Mouse (Mus musculus) lung, embryonic 16.5 days (tissue): ENCODE measurements at regions not wholly inside any gene's neighbourhood (a gene's known extent, or its start where the extent isn't known, plus 50 kb on each side); places are given as distances from the start of the nearest gene placed in this dataset.

ENCODE experiments used
- ATAC-seq: fragments of 200-750 bp; cut with Nextera tagmentation; 2 replicates; pipeline ENCODE4 v1.8.0; 2017; ENCODE audit warnings: low read depth, mild to moderate bottlenecking, moderate library complexity
- H3K27ac ChIP-seq: fragments of 300-500 bp; sonication (generic); 2 replicates; pipeline ENCODE4 v1.5.1; 2014; ENCODE audit warnings: mild to moderate bottlenecking, control low read depth, low read length
- H3K27me3 ChIP-seq: fragments of 300-500 bp; sonication (generic); 2 replicates; pipeline ENCODE4 v1.6.1; 2014; ENCODE audit warnings: low read depth, low read length, mixed read lengths; ENCODE audit not compliant: control insufficient read depth, insufficient read depth
- H3K36me3 ChIP-seq: fragments of 300-500 bp; sonication (generic); 2 replicates; pipeline ENCODE4 v1.6.1; 2014; ENCODE audit warnings: low read length; ENCODE audit not compliant: control insufficient read depth, insufficient read depth
- H3K4me1 ChIP-seq: fragments of 300-500 bp; sonication (generic); replicated peaks from 2 replicates; pipeline ENCODE4 v1.6.1; 2014; ENCODE audit warnings: low read length, mixed read lengths; ENCODE audit not compliant: control insufficient read depth, insufficient read depth
- H3K4me2 ChIP-seq: fragments of 300-500 bp; sonication (generic); 2 replicates; pipeline ENCODE4 v1.6.1; 2014; ENCODE audit warnings: low read depth, low read length, control low read depth
- H3K4me3 ChIP-seq: fragments of 300-500 bp; sonication (generic); 2 replicates; pipeline ENCODE4 v1.5.1; 2014; ENCODE audit warnings: mild to moderate bottlenecking, low read length, control low read depth
- H3K9ac ChIP-seq: fragments of 300-500 bp; sonication (generic); 2 replicates; pipeline ENCODE4 v1.6.1; 2014; ENCODE audit warnings: low read length, control low read depth
- H3K9me3 ChIP-seq: fragments of 300-500 bp; sonication (generic); 2 replicates; pipeline ENCODE4 v1.6.1; 2016; ENCODE audit warnings: low read length; ENCODE audit not compliant: control insufficient read depth
- WGBS: fragments of 180-500 bp; shearing (Covaris S2); extraction: QIAGEN DNeasy Blood & Tissue Kit; methylation state at CpG from one replicate; pipeline ENCODE4 v1.1.7; 2014; 5-methylcytosine and 5-hydroxymethylcytosine counted together

DNA sequence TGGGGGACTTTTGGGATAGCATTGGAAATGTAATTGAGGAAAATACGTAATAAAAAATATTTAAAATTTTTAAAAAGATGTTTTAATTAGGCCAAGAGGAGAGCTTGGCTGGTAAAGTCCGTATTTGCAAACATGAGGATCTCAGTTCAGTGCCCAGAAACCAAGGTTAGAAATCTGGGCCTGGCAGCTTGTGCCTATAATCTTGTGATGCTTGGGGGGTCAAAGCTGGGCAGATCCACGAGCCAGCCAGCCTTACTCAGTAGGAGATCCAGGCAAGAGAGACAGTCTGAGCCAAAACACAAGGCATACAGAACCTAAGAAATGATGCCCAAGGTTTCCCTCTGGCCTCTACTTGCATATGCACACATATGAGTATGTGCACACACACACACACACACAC is 54.1 kb upstream of the Cxadr start:
- WGBS, result 83% methylated on average over 3 of the region's 3 CpGs
- H3K27me3 ChIP-seq, result no peaks in the 10 kb centered on the region
- H3K9ac ChIP-seq, result no peak overlapping the region
- no peak overlapping the region for H3K4me2 ChIP-seq
- no peak overlapping the region for H3K4me3 ChIP-seq
- H3K27ac ChIP-seq, result no peak overlapping the region
- ATAC-seq, result no peak
- H3K4me1 ChIP-seq, result peaks cover 10% of the 10 kb centered on the region; the same call in 1 of the 2 replicates
- H3K36me3 ChIP-seq, result no peaks in the 10 kb centered on the region
- no peaks in the 10 kb centered on the region for H3K9me3 ChIP-seq

DNA sequence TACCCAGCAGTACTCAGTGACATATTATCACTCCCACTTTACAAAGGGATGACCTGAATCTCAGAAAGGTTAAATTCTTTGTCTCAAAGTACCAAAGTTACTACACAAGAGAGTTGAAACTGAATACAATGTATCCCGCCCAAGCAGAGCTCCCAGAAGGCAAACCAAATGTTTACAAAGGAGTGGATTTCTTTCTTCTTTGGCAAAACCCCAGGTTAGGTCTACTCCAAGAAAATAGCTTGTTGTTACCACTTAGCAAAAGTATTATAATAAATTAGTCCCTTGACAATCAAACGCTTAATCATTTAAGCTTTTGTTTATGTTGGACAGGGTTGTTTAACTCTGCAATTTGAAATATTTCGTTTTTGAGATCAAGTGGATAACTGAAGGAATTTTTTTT is 58.6 kb upstream of the Cxadr start:
- Histone ChIP-seq H3K4me1 (peaks cover 4% of the 10 kb centered on the region; the same call in 1 of the 2 replicates), H3K27me3 (no peaks in the 10 kb centered on the region), H3K4me2 (no peak overlapping the region), H3K9ac (no peak overlapping the region), H3K36me3 (no peaks in the 10 kb centered on the region), H3K27ac (no peak overlapping the region), H3K9me3 (no peaks in the 10 kb centered on the region), H3K4me3 (no peak overlapping the region)
- WGBS, result 21% methylated on average over 3 of the region's 3 CpGs
- no peak for ATAC-seq

DNA sequence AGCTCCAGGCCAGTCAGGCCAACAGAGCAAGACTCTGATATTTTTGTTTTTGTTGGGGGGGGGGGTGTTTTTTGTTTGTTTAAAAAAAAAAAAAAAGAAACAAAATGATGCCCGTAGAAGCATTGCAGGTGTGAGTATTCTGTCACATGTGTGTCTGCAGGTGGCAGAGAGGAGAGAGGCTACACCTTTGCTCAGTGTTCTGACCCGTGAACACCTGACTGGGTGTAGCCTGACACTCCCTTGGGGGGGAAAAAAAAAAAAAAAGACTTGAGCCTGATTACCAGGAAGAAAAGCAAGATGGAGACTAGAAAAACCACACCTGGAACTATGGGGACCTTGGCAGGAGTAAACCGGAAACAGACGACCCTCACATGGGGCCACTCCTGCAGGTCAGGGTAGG is 61.1 kb upstream of the Cxadr start:
- H3K9ac ChIP-seq, result no peak overlapping the region
- H3K4me3 ChIP-seq, result no peak overlapping the region
- no peak overlapping the region for H3K27ac ChIP-seq
- H3K4me1 ChIP-seq, result peaks cover 9% of the 10 kb centered on the region; the same call in 1 of the 2 replicates
- H3K9me3 ChIP-seq, result no peaks in the 10 kb centered on the region
- H3K36me3 ChIP-seq, result no peaks in the 10 kb centered on the region
- no peak for ATAC-seq
- 78% methylated on average over 4 of the region's 4 CpGs for WGBS
- no peaks in the 10 kb centered on the region; the same call in 1 of the 2 replicates for H3K27me3 ChIP-seq
- no peak overlapping the region for H3K4me2 ChIP-seq

DNA sequence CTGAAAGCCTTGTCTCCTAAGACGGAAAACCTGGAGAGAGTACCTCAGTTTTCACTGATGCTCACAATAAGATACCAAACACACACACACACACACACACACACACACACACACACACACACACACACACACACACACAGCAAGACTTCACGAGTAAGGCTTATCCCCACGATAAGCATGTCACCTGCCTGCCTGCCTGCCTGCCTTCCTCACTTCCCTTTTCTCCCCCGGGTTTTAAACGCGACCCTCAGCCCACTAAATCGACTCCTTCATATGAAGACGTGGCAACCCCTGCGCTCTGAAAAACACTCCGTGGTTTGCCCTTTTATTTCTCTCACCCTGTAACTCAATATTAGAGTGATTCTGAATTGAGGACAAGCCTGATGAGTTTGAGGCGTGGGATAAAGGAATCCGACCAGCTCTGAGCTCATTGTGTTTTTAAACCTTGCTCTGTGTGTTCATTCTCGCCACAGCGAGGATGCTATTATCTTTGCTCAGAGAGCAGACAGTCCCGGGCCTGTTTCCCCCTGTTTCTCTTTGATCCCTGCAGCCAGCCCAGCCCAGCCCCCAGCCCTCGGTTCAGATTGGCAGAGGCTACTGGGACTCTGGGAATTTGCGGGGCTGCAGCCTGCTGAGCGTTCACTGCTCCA is 63.1 kb upstream of the Cxadr start:
- peak overlapping the region; percentile 78 for H3K4me2 ChIP-seq
- WGBS, result under 1% methylated on average over 18 of the region's 18 CpGs
- H3K36me3 ChIP-seq, result no peaks in the 10 kb centered on the region
- H3K27ac ChIP-seq, result no peak overlapping the region
- no peaks in the 10 kb centered on the region for H3K9me3 ChIP-seq
- H3K9ac ChIP-seq, result peak overlapping the region; percentile 45; the same call in 1 of the 2 replicates
- no peaks in the 10 kb centered on the region; the same call in 1 of the 2 replicates for H3K27me3 ChIP-seq
- ATAC-seq, result 0 out of 2 replicates have a peak, but pooled peaks have one; percentile 37
- peaks cover 9% of the 10 kb centered on the region; the same call in 1 of the 2 replicates for H3K4me1 ChIP-seq
- peak overlapping the region; percentile 45 for H3K4me3 ChIP-seq

DNA sequence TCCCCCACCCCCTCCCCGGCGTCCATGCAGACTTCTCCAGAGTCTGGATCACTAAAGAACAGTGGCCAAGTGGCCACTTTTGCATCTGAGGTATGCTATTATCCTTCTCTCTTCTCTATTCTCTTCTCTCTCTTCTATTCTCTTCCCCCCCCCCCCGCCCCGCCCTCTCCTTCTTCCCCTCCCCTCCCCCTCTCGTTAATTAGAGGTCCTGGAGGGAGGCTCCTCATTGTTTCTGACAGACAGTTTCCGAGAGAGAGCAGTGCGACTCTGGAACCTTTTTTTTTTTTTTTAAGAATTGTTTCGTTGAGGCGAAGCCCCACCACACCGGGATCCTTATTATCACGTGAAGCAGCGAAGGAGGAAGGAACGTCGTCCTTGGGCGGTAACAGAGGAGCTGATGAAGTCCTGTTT is 63.6 kb upstream of the Cxadr start:
- Histone ChIP-seq H3K4me1 (peaks cover 9% of the 10 kb centered on the region; the same call in 1 of the 2 replicates), H3K9ac (peak overlapping the region; percentile 41), H3K4me2 (peak overlapping the region; percentile 78), H3K9me3 (no peaks in the 10 kb centered on the region), H3K27me3 (no peaks in the 10 kb centered on the region; the same call in 1 of the 2 replicates), H3K27ac (no peak overlapping the region), H3K36me3 (no peaks in the 10 kb centered on the region), H3K4me3 (peak overlapping the region; percentile 45)
- WGBS, result 0% methylated on average over 13 of the region's 15 CpGs
- peak; percentile 59 for ATAC-seq

DNA sequence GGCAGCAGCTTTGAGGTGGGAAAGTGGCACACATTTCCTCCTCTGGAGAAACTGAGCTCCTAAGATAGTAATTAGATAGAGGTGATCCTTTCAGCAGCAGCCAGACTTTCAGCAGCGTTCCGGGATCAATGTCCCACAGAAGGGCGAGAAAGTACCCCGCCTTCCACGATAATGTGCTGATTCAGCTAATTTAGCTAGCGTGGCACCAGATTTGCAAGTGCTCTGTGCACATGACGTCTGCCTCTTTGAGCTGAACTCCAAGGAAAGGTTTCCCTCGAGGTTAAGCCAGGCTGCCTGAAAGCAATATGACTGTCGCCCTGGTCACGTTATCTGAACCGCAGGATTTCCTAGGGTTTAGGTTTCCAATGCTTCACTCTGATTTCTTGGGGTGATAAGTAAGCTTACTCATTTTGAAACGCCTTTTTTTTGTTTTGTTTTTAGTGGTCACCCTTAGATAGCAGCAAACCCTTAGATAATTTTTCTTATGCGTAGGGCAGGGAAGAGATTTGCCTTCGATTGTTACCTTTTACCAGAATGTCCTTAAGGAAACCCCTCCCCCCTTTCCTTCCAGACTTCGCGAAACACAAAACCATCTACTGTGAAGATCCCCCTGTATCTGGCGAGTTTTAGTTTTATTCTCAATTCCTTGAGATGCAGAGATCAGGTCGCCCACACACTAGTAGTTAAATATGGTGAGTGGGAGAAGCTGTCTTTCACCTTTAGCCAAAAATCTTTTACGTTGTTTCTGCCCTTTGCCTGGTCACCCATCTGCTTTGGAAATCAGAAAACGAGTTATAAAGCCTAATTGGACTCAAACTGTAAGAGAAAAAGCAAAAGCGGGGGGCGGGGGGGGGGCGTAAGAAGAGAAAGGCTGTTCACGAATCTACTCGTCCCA is 64.3 kb upstream of the Cxadr start:
- WGBS, result 6% methylated on average over 25 of the region's 25 CpGs

DNA sequence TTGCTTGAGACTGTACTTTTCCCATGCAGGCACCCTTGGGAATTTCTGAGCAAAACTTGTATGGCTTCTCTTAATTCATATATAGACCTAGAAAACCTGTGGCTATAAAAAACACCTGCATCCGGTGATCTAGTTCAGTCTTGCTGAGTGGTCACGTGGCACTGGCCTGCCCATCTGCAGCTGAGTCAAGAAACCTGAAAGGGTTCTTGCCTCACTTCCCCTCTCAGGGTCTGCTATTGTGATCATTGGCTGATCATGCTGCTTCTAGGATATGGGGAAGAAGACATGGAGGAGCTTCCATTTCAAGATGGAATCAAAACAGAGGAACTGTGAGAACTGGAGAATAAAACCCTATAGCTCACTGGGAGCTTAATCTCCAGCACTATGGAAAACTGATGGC is 69.1 kb upstream of the Cxadr start:
- ATAC-seq, result no peak
- Histone ChIP-seq H3K9me3 (peaks cover 4% of the 10 kb centered on the region; the same call in 1 of the 2 replicates), H3K4me3 (no peak overlapping the region), H3K4me2 (no peak overlapping the region), H3K9ac (no peak overlapping the region), H3K4me1 (0 out of 2 replicates have a peak, but pooled peaks cover 5% of the 10 kb centered on the region), H3K27ac (no peak overlapping the region), H3K27me3 (no peaks in the 10 kb centered on the region; the same call in 1 of the 2 replicates), H3K36me3 (no peaks in the 10 kb centered on the region)
- 77% methylated on average over 2 of the region's 2 CpGs for WGBS

More for the DNA sequence above, 64.3 kb upstream of the Cxadr start:
- no peaks in the 10 kb centered on the region for H3K9me3 ChIP-seq
- no peaks in the 10 kb centered on the region; the same call in 1 of the 2 replicates for H3K27me3 ChIP-seq
- H3K36me3 ChIP-seq, result no peaks in the 10 kb centered on the region
- peak overlapping the region; percentile 78 for H3K4me2 ChIP-seq
- no peak overlapping the region for H3K27ac ChIP-seq
- peak overlapping the region; percentile 41 for H3K9ac ChIP-seq
- ATAC-seq, result peak; percentile 58
- H3K4me1 ChIP-seq, result peaks cover 5% of the 10 kb centered on the region; the same call in 1 of the 2 replicates
- H3K4me3 ChIP-seq, result peak overlapping the region; percentile 45

DNA sequence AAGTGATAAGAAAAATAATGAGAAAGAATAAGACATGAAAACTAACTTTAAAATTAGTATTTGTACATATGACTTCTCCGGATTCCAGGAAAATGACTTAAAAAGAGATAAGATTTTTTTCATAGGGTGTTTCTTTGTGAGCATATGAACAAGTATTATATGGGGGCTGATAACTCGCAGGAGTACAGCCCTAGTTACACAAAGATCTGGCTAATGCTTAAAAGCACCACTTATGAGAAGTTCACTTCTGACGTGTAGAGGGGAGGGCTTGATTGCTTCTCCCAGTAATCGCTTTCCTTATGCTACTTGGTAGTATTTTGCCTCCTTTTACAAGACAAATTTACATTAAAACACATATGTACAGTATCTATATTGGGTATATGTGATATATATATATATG is 72.3 kb upstream of the Cxadr start:
- no peak overlapping the region for H3K4me3 ChIP-seq
- no peak overlapping the region for H3K27ac ChIP-seq
- 52% methylated on average over 4 of the region's 4 CpGs for WGBS
- H3K36me3 ChIP-seq, result no peaks in the 10 kb centered on the region
- H3K9me3 ChIP-seq, result peaks cover 4% of the 10 kb centered on the region; the same call in 1 of the 2 replicates
- ATAC-seq, result no peak
- no peak overlapping the region for H3K4me2 ChIP-seq
- H3K9ac ChIP-seq, result no peak overlapping the region
- no peaks in the 10 kb centered on the region for H3K4me1 ChIP-seq
- H3K27me3 ChIP-seq, result no peaks in the 10 kb centered on the region

DNA sequence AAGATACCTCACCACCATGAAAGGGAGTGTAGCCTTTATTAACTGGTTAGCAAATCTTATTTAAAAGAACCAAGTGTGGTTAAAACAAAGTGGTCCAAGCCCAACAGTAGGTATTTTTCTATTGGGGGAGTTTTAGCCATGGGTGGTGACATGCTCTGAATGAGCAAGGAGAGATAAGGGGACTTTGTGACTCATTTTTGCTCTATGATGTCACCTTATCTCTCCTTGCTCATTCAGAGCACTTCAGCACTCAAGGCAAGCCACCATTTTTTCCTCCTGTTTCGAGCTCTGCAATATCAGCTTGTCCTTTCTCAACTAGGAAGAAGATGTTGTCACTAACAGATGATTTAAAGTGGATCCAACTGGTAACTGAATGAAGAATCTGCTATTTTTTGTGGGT is 78.9 kb upstream of the Cxadr start:
- H3K27me3 ChIP-seq, result no peaks in the 10 kb centered on the region
- no peaks in the 10 kb centered on the region for H3K9me3 ChIP-seq
- no peak for ATAC-seq
- no peaks in the 10 kb centered on the region for H3K4me1 ChIP-seq
- no peak overlapping the region for H3K27ac ChIP-seq
- no peak overlapping the region for H3K9ac ChIP-seq
- no peak overlapping the region for H3K4me2 ChIP-seq
- no peak overlapping the region for H3K4me3 ChIP-seq
- 41% methylated on average over 1 of the region's 1 CpGs for WGBS
- no peaks in the 10 kb centered on the region for H3K36me3 ChIP-seq
